Mouse (Mus musculus): ENCODE measurements around the gene Pdk2.

The Pdk2 gene

DNA sequence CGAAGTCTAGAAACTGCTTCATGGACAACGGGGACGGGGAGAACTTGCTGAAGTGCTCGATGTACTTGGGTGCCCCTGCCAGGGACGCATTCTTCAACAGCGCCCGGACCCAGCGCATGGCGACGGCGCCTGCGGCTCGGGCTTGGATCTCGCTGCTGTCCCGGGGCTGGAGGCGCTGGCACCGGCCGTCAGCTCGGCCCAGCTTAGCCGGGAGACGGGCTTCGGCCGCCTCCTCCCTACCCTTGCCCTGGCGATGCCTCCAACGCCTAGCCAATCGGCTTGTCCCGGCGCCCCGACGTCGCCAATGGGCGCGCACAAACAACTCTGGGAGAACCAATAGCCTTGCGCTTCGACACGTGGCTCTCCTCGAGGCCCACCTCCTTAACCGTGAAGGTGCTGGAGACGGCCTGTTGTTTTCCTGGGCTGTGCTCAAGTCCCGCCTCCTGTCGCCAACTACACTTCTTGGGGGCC lies at the start of gene Pdk2:
Gene Pdk2 (minus strand): TSS at position 216 of the 471 bp plus-strand sequence.
- peak; percentile 74 for DNase-seq (ENCODE audit: extremely low read depth, low read depth, low spot score)

DNA sequence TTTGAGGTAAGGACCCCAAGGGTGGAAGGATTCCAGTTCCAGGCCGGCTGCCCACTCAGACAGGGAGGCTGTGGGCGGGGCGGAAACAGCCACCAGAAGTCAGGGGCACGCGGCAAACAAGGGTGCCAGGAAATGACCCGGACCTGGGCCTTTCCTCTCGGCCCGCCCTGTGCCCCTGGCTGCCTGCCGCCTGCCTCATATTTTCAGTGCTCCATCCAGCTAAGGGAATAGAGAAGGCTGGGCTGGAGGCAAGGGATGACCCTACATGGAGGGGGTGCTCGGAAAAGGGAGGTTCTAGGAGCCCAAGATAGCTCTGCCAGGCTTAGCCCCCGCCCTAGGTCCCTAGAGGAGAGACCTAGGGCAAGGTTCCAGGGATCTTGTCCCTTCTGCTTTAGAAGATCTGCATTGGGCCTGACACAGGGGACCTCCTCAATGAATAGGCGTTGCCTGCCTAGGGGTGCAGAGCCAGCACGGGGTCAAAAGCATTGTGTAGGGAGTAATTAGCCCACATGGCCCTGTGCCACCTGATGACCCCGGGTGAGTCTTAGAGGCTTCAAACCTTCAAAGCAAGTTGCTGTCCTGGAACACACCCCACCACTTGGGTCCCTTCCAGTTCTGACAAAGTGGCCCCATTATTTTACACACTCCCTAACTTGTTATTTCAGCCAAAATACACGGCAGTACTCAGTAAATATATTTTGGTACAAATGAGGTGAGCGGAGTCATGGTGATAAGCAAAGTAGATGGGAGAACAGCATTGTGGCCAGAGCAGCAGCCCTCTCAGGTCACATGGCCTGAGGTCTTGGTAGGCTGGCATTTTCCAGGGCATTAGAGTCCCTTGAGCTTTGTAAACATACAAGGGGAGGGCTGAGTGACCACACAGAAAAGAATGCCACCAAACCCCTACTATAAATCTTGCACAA lies 48.0 kb upstream of the Pdk2 start:
- no peak for DNase-seq (ENCODE audit: extremely low read depth, low read depth, low spot score)

DNA sequence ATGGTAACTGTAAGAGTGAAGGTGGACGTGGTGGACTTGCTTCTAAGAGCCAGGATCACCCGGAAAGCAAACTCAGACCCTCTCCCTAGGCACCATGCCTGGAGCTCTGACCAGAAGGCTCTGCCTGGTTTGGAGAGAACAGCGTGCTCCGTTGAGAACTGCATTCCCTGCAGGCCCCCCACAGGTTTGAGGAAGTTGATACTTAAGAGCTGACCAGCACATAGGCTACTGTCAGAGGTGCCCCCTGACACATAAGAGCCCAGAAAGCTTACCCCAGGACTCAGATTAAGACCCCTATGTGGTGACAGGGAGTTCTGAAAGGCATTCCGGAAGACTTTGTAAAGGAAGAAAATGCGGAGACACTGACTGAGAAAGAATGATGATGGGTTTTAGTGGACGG lies 47.1 kb upstream of the Pdk2 start:
- DNase-seq (ENCODE audit: extremely low read depth, low read depth, low spot score), result no peak

DNA sequence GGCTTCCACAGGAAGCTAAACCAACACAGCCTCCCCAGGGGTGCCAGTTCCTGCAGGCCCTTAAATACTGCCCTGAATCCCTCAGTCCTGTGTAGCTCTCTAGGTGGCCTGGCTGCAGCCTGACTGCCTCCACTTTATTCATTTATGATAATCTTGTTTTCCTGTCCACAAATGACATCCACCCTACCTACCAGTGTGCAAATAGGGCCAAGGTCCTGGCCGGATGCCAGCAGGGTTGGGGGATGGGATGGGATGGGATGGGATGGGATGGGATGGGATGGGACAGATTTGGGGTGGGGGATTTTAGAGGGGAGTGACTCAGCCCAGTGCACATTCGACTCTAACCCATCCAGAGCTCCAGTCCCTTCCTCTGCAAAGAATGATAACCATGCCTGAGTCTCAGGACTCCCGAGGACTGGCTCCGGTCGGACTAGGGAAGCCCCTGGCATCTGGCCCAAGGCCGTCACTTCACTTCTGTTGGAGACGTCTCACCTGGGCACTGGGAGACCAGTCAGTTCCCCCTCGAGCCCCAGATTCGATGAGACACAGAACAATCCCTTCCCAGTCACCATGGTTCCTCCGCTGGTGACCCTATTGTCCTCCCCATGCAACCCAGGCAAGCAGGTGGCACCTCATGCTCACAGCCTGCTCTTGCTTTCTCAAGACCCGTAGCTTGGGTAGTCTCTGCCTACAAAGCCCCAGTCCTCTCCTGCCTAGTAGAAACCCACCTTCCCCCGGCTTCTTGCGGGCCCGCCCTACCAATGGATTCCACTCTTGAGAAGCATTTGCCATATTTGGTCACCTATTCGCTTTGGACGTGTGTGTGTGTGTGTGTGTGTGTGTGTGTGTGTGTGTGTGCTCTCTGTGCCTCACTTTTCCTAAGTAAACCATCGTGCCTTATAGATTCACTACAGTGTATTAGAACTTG lies 46.4 kb upstream of the Pdk2 start:
- DNase-seq (ENCODE audit: extremely low read depth, low read depth, low spot score), result no peak

DNA sequence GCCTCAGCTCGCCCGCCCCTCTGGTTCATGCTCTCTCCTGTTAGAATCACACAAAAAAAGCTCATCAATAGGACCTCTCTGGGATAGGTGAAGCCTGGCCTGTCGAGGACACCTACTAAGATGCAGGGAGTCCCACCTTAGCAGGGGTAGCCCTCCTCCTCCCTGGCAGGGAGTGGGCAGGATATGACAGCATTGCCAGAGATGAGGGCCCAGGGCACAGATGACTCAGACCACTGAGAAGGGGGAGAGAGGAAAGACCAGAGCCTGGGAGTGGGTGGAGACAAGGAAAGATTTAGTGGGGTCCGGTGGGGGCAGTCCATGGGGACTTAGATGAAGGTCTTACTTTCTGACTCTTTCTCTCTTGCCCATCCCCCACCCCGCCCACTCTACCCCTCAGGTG lies 45.1 kb upstream of the Pdk2 start:
- no peak for DNase-seq (ENCODE audit: extremely low read depth, low read depth, low spot score)

DNA sequence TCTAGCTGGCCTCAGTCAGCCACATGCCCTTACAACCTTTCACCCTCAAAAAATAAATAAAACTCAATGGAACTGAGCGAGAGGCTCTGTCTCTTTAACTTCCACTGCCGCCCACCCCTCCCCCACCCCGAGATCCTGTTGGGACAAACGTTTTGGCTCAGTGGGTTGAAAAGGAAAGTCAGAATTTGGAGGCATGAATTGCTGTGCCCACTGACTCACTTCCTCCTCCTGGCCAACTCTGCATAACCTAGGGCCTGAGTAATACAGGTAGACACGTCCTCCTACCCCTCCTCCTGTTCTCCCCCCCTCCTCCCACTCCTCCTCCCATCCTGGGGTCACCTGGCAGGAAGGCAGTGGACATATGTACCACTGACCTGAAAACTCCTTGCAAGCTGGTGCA lies 44.6 kb upstream of the Pdk2 start:
- DNase-seq (ENCODE audit: extremely low read depth, low read depth, low spot score), result no peak

DNA sequence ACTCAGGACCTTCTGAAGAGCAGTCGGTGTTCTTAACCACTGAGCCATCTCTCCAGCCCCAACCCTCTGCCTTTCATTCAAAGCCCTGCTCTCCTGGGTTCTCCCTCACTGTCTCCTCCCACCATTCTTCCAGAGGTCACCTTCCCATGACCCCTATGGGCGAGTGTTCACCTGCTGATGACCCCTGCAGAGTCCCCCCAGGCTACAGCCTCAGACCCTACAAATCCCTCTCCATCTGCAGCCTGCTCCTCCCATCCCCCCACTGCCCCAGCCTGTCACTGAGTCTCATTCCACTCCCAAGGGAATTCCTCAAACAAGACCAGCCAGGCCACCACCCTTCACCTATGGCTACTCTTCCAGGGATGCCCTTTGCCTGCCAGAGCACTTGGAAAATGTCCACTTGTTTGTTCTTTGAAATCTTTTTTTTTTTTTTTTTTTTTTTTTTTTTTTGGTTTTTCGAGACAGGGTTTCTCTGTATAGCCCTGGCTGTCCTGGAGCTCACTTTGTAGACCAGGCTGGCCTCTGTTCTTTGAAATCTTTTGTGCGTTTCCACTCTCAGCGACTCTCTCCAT lies 43.7 kb upstream of the Pdk2 start:
- DNase-seq (ENCODE audit: extremely low read depth, low read depth, low spot score), result no peak

DNA sequence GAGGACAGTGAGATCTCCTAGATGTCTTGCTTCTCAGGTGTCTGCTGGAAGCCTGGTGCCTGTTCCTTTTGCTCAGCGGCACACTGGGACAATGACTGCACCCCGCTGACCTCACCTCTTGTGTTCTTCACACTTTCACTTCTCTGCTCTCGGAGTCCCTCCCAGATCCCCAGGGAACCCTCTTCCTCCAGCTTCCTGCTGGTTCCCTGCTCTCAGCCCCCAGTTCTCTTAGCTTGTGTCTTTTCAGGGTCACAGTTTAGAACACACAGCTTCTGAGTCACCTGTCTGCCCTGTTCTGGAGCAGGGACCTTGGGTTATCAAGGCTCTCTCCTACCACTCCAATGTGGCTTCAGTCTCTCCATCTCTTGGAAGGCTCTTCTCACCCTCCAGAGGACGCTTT lies 43.0 kb upstream of the Pdk2 start:
- DNase-seq (ENCODE audit: extremely low read depth, low read depth, low spot score), result no peak

DNA sequence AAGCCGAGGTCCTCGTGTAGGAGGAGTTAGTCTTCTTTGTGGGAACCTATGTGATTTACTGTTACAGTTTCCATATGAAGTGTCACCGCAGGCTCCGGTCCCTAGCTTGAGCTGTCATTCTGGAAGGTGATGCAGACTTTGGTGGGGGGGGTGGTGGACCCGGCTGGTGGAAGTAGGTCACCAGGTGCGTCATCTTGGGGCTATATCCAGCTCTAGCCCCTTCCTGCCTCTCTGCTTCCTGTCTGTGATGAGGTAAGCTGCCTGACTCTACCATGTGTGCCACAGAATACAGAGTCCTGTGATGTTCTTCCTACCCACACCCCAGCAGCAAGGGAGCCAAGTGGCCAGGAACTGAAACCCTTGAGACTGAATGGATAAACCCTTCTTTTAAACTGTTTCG lies 41.7 kb upstream of the Pdk2 start:
- no peak for DNase-seq (ENCODE audit: extremely low read depth, low read depth, low spot score)

DNA sequence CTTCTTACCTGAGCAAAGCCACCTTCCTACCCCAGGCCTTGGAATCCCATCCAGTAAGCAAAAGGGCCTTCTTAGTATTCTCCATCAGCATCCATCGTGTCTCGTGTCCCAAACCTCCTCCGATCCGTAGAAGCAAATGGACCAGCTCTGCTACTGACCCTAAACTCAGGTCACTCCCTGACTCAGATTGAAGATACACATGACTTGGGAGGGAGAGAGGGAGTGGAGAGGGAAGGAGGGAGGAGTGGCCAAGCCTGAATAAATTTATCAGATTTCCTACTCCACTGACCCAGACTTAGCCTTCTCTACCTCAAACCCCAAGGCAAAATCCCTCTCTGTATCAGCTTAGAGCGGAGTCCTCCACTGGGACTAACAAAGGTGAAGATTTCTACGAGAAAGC lies 39.6 kb upstream of the Pdk2 start:
- DNase-seq (ENCODE audit: extremely low read depth, low read depth, low spot score), result no peak

DNA sequence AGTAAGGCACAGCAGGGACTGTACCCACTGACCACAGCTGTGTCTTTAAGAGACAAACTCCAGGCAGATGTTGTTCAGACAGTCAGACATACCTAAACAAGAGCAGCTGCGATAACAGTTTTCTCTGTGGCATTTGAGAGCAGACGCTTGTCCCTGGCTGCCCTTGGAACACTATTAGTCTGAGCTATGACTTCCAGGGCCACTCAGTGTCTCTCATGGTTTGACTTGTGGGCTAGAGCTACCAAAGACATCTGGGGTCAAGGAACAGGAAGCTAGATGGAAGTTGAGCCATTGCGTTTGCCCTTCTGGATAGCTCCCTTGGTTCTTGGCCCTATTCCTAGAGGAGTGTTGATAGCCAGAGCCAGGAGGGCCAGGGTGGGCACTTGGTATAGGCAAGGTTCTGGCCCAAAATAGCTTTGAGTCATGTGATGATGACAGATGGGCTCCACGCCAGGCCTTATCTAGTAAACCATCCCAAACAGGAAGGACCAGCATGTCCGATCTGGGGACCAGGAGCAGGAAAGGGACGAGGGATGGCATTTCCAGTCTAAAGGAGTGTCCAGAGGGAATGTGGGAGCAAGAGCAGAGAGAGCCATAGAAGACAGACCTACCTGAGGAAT lies 38.2 kb upstream of the Pdk2 start:
- DNase-seq (ENCODE audit: extremely low read depth, low read depth, low spot score), result no peak

DNA sequence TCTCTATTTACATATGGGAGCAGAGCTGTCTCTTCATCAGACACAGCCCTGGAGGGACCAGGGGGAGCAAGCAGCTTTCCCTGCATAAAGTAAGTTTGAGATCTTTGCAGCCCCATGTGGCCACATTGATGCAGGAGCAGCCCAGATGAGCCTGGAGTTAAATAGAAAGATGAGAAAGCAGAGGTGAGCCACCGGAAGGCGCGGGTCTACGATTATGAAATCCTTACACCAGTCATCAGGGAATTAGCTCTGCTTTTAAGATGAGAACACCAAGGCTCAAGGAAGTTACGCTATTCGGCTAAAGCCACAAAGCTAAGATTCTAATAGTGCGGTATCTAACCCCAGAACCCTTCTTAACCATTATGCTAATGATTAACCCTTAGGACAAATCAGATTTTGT lies 36.8 kb upstream of the Pdk2 start:
- DNase-seq (ENCODE audit: extremely low read depth, low read depth, low spot score), result no peak

DNA sequence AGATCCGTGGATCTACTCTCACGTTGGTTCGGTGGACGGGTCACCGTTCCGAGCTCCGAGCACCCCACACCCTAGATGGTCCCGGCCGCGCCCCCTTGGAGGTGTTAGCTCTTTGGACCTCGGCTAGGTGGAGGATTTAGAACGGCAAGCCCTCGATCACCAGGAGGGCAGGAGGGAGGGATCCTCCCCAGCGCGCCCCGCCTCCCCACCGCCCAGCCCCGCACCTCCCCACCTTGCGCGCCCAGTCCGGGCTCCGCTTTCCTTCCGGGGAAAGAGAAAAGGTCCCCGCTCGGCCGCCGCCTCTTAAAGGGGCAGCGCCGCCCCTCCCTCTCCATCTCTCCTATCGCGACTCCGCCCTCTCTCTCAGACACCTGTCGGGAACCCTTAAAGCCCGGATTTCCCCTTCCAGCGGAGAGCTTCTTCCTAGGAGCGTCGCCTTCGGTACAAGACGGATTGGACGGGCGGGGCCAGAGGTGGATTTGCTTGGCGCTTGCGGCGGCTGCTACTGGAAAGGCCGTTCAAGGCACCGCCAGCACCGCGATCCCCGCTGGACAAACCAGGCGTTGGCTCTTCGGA lies 35.5 kb upstream of the Pdk2 start, which contains the start of gene Itga3:
Gene Itga3 (minus strand): TSS at position 266 of the 576 bp plus-strand sequence.
- no peak for DNase-seq (ENCODE audit: extremely low read depth, low read depth, low spot score)

DNA sequence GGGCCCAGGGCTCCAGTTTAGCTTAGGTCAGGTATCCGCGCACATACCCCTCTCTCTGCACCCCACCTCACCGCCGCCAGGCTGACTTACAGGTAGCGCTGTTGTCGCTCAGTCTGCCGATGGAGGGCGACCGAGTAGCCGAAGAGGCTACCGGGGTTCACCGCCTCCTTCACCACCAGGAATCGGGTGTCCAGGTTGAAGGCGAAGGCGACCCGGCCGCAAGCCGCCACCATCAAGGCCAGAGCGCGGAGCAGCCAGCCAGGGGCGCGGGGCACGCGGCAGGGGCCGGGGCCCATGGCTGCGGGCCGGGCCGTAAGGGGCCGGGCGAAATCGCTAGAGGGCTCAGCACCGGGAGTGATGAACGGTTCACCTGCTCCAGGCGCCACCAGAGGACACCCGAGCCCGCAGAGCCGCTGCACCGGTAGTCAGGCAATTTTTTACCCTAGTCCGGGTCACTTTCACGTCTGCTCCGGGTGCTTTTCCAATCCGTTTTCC lies 34.9 kb upstream of the Pdk2 start:
- no peak for DNase-seq (ENCODE audit: extremely low read depth, low read depth, low spot score)

DNA sequence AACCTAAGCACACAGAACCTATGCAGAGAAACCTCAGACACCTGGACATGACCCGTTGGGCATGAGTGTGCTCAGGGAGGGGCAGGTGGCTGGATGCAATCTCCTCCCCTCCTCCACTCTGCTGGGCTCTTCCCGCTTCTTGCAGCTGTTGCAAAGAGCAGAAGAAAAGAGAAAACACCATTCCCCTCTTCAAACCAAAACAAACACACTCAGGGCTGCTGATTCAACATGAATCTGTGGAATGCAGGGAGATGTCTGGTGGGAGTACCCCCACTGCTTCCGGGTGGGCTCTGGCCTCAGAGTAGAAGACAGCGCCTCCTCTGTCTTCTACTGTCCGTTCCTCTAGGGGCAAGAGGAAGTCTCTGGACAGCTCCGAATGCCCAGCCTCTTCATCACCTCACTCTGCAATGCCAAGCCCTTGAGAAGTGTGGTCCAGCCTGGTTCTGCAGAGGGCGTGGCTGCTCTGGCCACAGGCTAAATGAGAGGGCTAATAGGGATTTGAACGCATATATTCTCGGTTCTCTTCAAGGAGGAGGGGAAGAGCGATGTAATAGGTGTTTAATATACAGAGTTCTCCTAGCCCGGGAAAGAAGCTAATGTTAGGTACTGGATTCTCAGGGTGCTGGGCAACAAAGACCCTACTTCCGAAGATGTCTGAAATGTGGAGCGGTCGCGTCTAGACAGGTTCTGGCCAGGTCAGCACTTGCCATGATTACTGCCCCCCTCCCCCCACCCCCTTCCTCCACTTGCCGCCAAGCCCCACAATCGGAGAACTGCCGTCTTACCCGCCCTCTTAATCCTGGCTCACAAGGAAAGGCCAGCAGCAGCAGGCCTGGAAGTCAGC lies 34.3 kb upstream of the Pdk2 start:
- no peak for DNase-seq (ENCODE audit: extremely low read depth, low read depth, low spot score)

DNA sequence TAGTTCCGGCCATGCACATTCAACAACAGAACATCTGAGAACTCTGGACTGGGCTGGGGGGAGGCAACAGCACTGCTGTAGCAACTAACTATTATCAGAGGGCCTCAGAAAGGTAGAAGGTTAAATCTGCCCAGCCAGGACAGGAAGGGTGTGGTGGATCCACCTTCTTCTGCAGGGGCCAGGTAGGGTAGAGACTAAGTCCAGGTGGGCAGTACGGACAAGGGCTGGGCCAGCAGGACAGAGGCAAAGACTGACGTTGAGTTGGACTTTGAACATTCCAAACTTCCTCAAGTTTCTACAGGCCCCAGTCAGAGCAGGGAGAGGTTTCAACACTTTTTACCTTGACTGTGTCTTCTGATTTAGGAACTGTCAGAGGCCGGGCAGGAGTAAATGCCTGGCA lies 33.5 kb upstream of the Pdk2 start:
- no peak for DNase-seq (ENCODE audit: extremely low read depth, low read depth, low spot score)

DNA sequence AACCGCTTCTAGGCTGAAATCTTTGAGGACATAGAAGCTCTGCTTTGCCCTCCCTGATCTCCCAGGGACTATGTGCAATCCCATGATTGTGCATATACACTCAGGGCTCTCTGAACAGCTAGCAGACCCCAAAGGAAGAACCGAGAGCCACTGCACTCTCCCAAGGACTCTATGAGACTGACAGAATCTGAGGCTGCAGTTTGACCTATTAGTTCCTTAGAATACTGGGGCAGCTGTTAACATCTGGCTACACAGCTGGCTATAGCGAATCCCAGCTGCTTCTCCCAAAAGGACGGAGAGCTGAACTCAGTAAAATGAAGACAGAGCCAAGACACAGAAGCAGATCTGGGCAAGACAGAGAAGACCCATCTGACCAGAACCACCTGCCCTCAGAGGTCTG lies 32.7 kb upstream of the Pdk2 start:
- no peak for DNase-seq (ENCODE audit: extremely low read depth, low read depth, low spot score)

DNA sequence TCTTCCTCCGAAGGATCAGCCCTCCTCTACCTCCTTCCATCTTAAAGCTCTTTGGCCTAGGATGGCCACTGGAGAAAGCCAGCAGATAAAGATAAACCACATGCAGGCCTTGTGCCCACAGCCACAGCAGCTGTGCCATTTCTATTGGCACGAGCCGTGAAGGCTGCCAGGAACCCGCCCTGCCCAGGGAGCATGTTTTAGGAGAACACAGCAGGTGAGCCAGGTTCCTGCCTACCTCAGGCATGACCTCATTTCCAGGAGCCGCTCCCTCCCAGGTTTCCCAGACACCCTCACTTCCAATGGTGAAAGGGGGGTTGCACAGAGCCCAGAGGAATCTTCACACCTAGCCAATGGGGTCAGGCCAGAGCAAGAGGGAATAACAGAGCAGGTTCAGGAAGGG lies 31.6 kb upstream of the Pdk2 start:
- no peak for DNase-seq (ENCODE audit: extremely low read depth, low read depth, low spot score)

DNA sequence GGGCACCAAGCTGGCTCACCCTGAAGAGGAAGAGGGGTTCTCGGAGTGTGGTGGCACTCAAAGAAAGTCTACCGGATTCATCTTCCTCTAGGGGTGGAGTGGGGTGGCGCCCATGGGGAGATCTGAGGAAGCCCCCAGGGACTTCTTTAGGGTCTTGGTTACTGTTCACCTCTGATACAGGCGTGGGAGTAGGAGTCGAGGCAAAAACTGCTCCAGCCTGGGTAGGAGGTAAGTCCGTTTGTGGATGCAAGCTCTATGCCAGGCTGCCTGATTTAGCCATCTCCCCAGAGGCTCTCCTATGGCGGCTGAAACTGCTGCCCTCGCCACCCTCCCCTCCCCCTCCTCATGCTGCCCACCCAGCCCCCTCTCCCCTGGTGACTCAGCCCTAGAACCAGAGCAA lies 31.0 kb upstream of the Pdk2 start:
- DNase-seq (ENCODE audit: extremely low read depth, low read depth, low spot score), result no peak

DNA sequence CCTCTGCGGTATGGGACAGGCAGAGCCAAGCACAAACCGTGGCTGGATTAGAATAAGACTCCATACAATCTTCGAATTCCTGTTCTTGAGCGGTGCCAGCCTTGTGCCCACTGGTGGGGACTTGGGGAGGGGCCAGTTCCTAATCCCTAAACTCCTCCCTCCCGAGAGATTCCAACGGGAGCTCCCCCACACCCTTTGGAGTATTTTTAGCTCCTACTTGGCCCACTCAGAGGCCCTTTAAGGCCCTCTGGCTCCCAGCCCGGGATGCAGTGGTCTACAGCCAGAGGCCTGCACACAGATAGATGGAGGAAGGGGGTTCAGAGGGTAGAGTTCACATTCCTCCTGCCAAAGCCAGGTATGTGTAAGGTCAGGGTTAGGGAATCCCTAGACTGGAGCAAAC lies 30.1 kb upstream of the Pdk2 start:
- DNase-seq (ENCODE audit: extremely low read depth, low read depth, low spot score), result no peak

Data from fat pad, adult 2 months (tissue).